12 mouse cellular contexts compared by ENCODE assay signal in the genomic region with DNA sequence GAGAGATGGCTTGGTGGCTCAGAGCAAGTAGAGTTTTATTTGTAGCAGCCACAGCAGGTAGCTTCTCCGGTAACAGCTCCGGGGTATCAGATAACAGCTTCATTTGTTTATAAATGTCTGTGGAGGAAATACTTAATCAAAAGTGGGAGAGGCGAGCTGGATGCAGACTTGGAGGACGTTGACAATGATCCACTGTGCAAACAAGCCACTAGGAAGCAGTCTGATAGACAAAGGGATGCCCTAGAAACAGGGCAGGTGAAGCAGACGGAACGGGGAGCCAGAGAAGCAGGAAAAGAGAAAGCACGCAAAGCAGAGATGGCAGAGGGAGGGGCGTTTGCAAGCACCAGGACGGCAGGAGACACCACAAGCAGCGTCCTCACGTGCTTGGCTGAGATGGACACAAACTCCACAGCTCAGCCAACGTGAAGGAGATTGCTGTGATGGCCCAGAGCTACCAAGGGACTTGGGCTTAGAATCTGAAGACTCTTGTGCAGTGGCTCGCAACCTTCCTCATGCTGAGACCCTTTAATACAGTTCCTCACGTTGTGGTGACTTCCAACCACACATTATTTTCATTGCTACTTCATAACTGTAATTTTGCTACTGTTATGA. TPM values are rescaled to one million over a fixed set of nuclear protein-coding genes. Genes with fewer than 3 reads are reported as not detected.
DNase-seq lines count a peak whose midpoint lies in the region; ATAC-seq and TF ChIP-seq lines count a peak whose summit lies in the region.
"Had no signal": no experiment of that assay in that cellular context is flagged by ENCODE, and none has a peak within 500 bp of the region (broad histone marks: within the 10 kb centered on the region; RNA-seq: fewer than 3 reads in every experiment).

No protein-coding gene starts in this region.

- intact Hi-C loops in left cerebral cortex, adult 2 months (cut with DNase I): no loop called here

- H3K36me3 ChIP-seq in heart, embryonic 10.5 days: no peaks in the 10 kb centered on the region
- H3K36me3 ChIP-seq in embryonic facial prominence, embryonic 12.5 days: no peaks in the 10 kb centered on the region
- no peaks in the 10 kb centered on the region for H3K36me3 ChIP-seq in limb, embryonic 12.5 days

- DNase-seq in heart, embryonic 10.5 days (ENCODE audit: low spot score): no peak
- no peak for DNase-seq in heart, postnatal 4 days
- DNase-seq in CD4-positive, CD25-positive, alpha-beta regulatory T cell, adult 2 months (ENCODE audit: low read depth, low spot score): peak; percentile 26
- no peak for DNase-seq in gastrocnemius, postnatal 10 days
- DNase-seq in left cerebral cortex, adult 2 months (ENCODE audit: extremely low spot score in 1 of 2, low spot score in 2 of 2): no peak
- DNase-seq in right cerebral cortex, postnatal 4 days: no peak
- DNase-seq: heart, adult 18-20 months; layer of hippocampus, adult 9-11 months; lung, adult 2 months had no signal

- H3K4me2 ChIP-seq in embryonic facial prominence, embryonic 12.5 days (replicated peaks): peak overlapping the region; percentile 32
- peak overlapping the region; percentile 49 for H3K4me2 ChIP-seq in limb, embryonic 12.5 days

- H3K9ac ChIP-seq in embryonic facial prominence, embryonic 12.5 days: no peak overlapping the region
- H3K9ac ChIP-seq in limb, embryonic 12.5 days (replicated peaks): 0 out of 2 replicates have a peak overlapping the region, but pooled peaks have one; percentile 27

- no peaks in the 10 kb centered on the region for H3K9me3 ChIP-seq in heart, embryonic 10.5 days
- no peaks in the 10 kb centered on the region for H3K9me3 ChIP-seq in embryonic facial prominence, embryonic 12.5 days
- no peaks in the 10 kb centered on the region for H3K9me3 ChIP-seq in limb, embryonic 12.5 days

- H3K27ac ChIP-seq in heart, embryonic 10.5 days: no peak overlapping the region
- H3K27ac ChIP-seq in embryonic facial prominence, embryonic 12.5 days: no peak overlapping the region
- H3K27ac ChIP-seq in limb, embryonic 12.5 days: no peak overlapping the region
- no peak overlapping the region for H3K27ac ChIP-seq in left cerebral cortex, adult 2 months

- no peak for TF ChIP-seq CTCF in left cerebral cortex, adult 2 months (IDR thresholded peaks at IDR 0.05)

- ATAC-seq in embryonic facial prominence, embryonic 12.5 days (ENCODE audit: insufficient number of reproducible peaks, insufficient read depth, low FRiP score, low TSS enrichment): no peak
- ATAC-seq in limb, embryonic 12.5 days (ENCODE audit: insufficient number of reproducible peaks, insufficient read depth, low FRiP score, low TSS enrichment, low read depth): no peak

- peak overlapping the region; percentile 19; the same call in 1 of the 2 replicates for H3K4me3 ChIP-seq in heart, embryonic 10.5 days
- peak overlapping the region; percentile 12; the same call in 1 of the 2 replicates for H3K4me3 ChIP-seq in embryonic facial prominence, embryonic 12.5 days
- H3K4me3 ChIP-seq in limb, embryonic 12.5 days (replicated peaks): peak overlapping the region; percentile 20
- H3K4me3 ChIP-seq in left cerebral cortex, adult 2 months: no peak overlapping the region

- 8% methylated on average over 14 of the region's 14 CpGs for WGBS in heart, embryonic 10.5 days
- WGBS in embryonic facial prominence, embryonic 12.5 days: 7% methylated on average over 14 of the region's 14 CpGs
- WGBS in limb, embryonic 12.5 days: 6% methylated on average over 14 of the region's 14 CpGs

- H3K4me1 ChIP-seq in heart, embryonic 10.5 days: peaks cover 18% of the 10 kb centered on the region
- peaks cover 10% of the 10 kb centered on the region for H3K4me1 ChIP-seq in embryonic facial prominence, embryonic 12.5 days
- H3K4me1 ChIP-seq in limb, embryonic 12.5 days (replicated peaks): peaks cover 16% of the 10 kb centered on the region; the same call in 1 of the 2 replicates

- H3K27me3 ChIP-seq in heart, embryonic 10.5 days (ENCODE audit: insufficient read depth, poor library complexity, severe bottlenecking): peaks cover 99% of the 10 kb centered on the region
- peaks cover 41% of the 10 kb centered on the region for H3K27me3 ChIP-seq in embryonic facial prominence, embryonic 12.5 days
- peaks cover 76% of the 10 kb centered on the region for H3K27me3 ChIP-seq in limb, embryonic 12.5 days

RNA-seq across cellular contexts. Expression of gene Kndc1, which starts 21.3 kb away (rescaled TPM):
- polyA plus RNA-seq in heart, embryonic 10.5 days (2016; fragmentation: Nextera tagmentation; extraction: Ambion mirVana): 0.07 and 0.18 TPM in 2 replicates
- total RNA-seq in heart, postnatal 4 days (2021): under 1 TPM; 0.07 to 0.14 TPM
- 0.15 and 0.28 TPM in 2 replicates for polyA plus RNA-seq in embryonic facial prominence, embryonic 12.5 days (2016; fragmentation: Nextera tagmentation; extraction: Ambion mirVana)
- 0.13 and 0.15 TPM in 2 replicates for polyA plus RNA-seq in limb, embryonic 12.5 days (2016; fragmentation: Nextera tagmentation; extraction: Ambion mirVana)
- under 1 TPM; 0.27 to 0.40 TPM for total RNA-seq in gastrocnemius, postnatal 10 days (2021)
- 10 to 100 TPM; 77.7 to 80.4 TPM for total RNA-seq in left cerebral cortex, adult 2 months (2021)
- total RNA-seq: MEL had no signal

RNA-seq across cellular contexts. Expression of gene Utf1, which starts 27.8 kb away (rescaled TPM):
- 0.14 TPM in 1 of 2 replicates, not detected in the other for polyA plus RNA-seq in heart, embryonic 10.5 days (2016; fragmentation: Nextera tagmentation; extraction: Ambion mirVana)
- total RNA-seq in heart, postnatal 4 days (2021): not detected
- polyA plus RNA-seq in embryonic facial prominence, embryonic 12.5 days (2016; fragmentation: Nextera tagmentation; extraction: Ambion mirVana): 0.22 TPM in 1 of 2 replicates, not detected in the other
- 0.23 and 0.34 TPM in 2 replicates for polyA plus RNA-seq in limb, embryonic 12.5 days (2016; fragmentation: Nextera tagmentation; extraction: Ambion mirVana)
- total RNA-seq in gastrocnemius, postnatal 10 days (2021): not detected
- total RNA-seq in left cerebral cortex, adult 2 months (2021): not detected
- total RNA-seq: heart, adult 18-20 months; MEL had no signal
- polyA plus RNA-seq: lung, adult 2 months had no signal

Comparison
In these comparisons a context has a peak if more than half of its experiments do, and no peak if none do; other contexts are left out.
1. RNA of gene Kndc1, which starts 21.3 kb away (total RNA-seq): 77.7 to 80.4 TPM in left cerebral cortex, adult 2 months; 0.27 to 0.40 TPM in gastrocnemius, postnatal 10 days and 0.07 to 0.14 TPM in heart, postnatal 4 days; every median in the first group is over 10 times any median in the second.